Mouse (Mus musculus): ENCODE measurements around the gene Sipa1l3.

GRCm38 (mm10) chr7:29495880-29496279 lies 22.6 kb downstream of the Sipa1l3 start:
- no peak for TF ChIP-seq CTCF (IDR thresholded peaks at IDR 0.05; ENCODE audit: borderline replicate concordance, control insufficient read depth, extremely low read depth, insufficient read depth, low read length, poor library complexity)
- TF ChIP-seq POLR2A (IDR thresholded peaks at IDR 0.05; ENCODE audit: control insufficient read depth, extremely low read depth, insufficient read depth, low read length, poor library complexity): no peak

Data from thymus, adult 2 months (tissue).